Mouse (Mus musculus) thymus, adult 2 months (tissue): ENCODE measurements around the gene Lrit2.

Source experiments
- CTCF ChIP-seq: fragments of 200-500 bp; IDR thresholded peaks from 2 replicates; pipeline ENCODE4 v1.5.1; 2012; ENCODE audit warnings: mild to moderate bottlenecking, control low read depth, low read length, moderate library complexity, borderline replicate concordance; ENCODE audit not compliant: control insufficient read depth, poor library complexity, insufficient read depth; ENCODE audit errors: extremely low read depth
- POLR2A ChIP-seq: fragments of 200-500 bp; IDR thresholded peaks from 2 replicates; pipeline ENCODE4 v1.6.1; 2012; ENCODE audit warnings: mild to moderate bottlenecking, low read length, control low read depth, moderate library complexity; ENCODE audit not compliant: control insufficient read depth, poor library complexity, insufficient read depth; ENCODE audit errors: extremely low read depth

GRCm38 (mm10) chr14:37112931-37113330, 45.2 kb downstream of the Lrit2 start:
- TF ChIP-seq POLR2A (no peak), CTCF (no peak)
